Mouse (Mus musculus) liver, embryonic 15.5 days (tissue): ENCODE results near the gene Sez6. TPM values are rescaled to one million over a fixed set of nuclear protein-coding genes. Genes with fewer than 3 reads are reported as not detected.

Experiments used
- ATAC-seq: fragments of 200-750 bp; cut with Nextera tagmentation; 2 replicates; pipeline ENCODE4 v1.8.0; 2017; ENCODE audit warnings: moderate number of reproducible peaks, mild to moderate bottlenecking, moderate library complexity; ENCODE audit not compliant: insufficient read depth
- H3K27ac ChIP-seq: fragments of 300-500 bp; sonication (generic); replicated peaks from 2 replicates; pipeline ENCODE4 v1.5.1; 2015; ENCODE audit warnings: mild to moderate bottlenecking, inconsistent platforms
- H3K27me3 ChIP-seq: fragments of 300-500 bp; sonication (generic); 2 replicates; pipeline ENCODE4 v1.6.1; 2015; ENCODE audit warnings: mild to moderate bottlenecking, inconsistent platforms
- H3K36me3 ChIP-seq: fragments of 300-500 bp; sonication (generic); replicated peaks from 2 replicates; pipeline ENCODE4 v1.6.1; 2015; ENCODE audit warnings: moderate library complexity, mild to moderate bottlenecking, inconsistent platforms
- H3K4me1 ChIP-seq: fragments of 300-500 bp; sonication (generic); replicated peaks from 2 replicates; pipeline ENCODE4 v1.6.1; 2015; ENCODE audit warnings: inconsistent platforms
- H3K4me2 ChIP-seq: fragments of 300-500 bp; sonication (generic); 2 replicates; pipeline ENCODE4 v1.6.1; 2015; ENCODE audit warnings: moderate library complexity, mild to moderate bottlenecking, inconsistent platforms
- H3K4me3 ChIP-seq: fragments of 300-500 bp; sonication (generic); replicated peaks from 2 replicates; pipeline ENCODE4 v1.5.1; 2015; ENCODE audit warnings: mild to moderate bottlenecking, inconsistent platforms
- H3K9ac ChIP-seq: fragments of 300-500 bp; sonication (generic); 2 replicates; pipeline ENCODE4 v1.6.1; 2015; ENCODE audit warnings: moderate library complexity, mild to moderate bottlenecking, inconsistent platforms
- H3K9me3 ChIP-seq: fragments of 300-500 bp; sonication (generic); replicated peaks from 2 replicates; pipeline ENCODE4 v1.6.1; 2016; ENCODE audit warnings: inconsistent platforms
- WGBS: fragments of 180-500 bp; shearing (Covaris S2); methylation state at CpG from one replicate; pipeline ENCODE4 v1.1.7; 2015; ENCODE audit warnings: mixed read lengths; ENCODE audit not compliant: insufficient replicate concordance; 5-methylcytosine and 5-hydroxymethylcytosine counted together
- polyA plus RNA-seq: library from polyadenylated mRNA; unstranded; fragments of >200 nt; fragmentation: Nextera tagmentation; extraction: Ambion mirVana; gene quantifications from 2 replicates; pipeline ENCODE4 v1.2.1, GENCODE M21; 2015

Gene Sez6
- polyA plus RNA-seq, 1 experiment from 2014 or later, result 0.16 TPM

DNA sequence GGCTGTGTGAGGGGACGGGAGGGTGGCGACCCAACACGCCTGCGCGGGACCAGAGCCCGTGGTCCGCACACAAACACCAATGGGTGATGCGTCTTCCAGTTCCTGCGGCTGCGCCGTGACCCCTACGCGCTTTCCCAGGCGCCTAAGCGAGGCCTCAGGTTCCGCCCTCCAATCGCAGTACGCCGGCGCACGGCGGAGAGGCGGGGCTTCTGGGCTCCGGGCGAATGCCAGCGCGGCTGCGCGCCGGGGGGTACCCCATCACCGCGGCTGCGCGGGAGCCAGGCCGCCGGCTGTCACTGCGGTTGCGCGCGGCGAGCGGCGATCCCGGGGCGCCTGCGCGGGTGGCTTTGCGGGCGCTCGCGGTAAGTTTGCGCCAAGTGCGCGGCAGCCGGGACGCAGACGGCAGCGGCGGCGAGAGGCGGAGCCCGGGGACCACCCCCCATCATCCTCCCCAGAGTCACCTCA, 51.9 kb downstream of the Sez6 start, which contains the start of gene Phf12:
Phf12 (plus strand) TSS at position 314 of the 465 bp plus-strand sequence.
- peaks cover 15% of the 10 kb centered on the region for H3K27me3 ChIP-seq
- H3K4me3 ChIP-seq, result peak within 1 kb of the TSS; percentile 100
- peak within 1 kb of the TSS; percentile 90 for H3K4me2 ChIP-seq
- no peaks in the 10 kb centered on the region for H3K9me3 ChIP-seq
- peaks cover 21% of the 10 kb centered on the region for H3K36me3 ChIP-seq
- peak; percentile 87 for ATAC-seq
- WGBS, result under 1% methylated on average over 62 of the region's 62 CpGs
- H3K4me1 ChIP-seq, result peaks cover 41% of the 10 kb centered on the region
- peak within 1 kb of the TSS; percentile 100 for H3K9ac ChIP-seq
- peak within 1 kb of the TSS; percentile 98 for H3K27ac ChIP-seq

DNA sequence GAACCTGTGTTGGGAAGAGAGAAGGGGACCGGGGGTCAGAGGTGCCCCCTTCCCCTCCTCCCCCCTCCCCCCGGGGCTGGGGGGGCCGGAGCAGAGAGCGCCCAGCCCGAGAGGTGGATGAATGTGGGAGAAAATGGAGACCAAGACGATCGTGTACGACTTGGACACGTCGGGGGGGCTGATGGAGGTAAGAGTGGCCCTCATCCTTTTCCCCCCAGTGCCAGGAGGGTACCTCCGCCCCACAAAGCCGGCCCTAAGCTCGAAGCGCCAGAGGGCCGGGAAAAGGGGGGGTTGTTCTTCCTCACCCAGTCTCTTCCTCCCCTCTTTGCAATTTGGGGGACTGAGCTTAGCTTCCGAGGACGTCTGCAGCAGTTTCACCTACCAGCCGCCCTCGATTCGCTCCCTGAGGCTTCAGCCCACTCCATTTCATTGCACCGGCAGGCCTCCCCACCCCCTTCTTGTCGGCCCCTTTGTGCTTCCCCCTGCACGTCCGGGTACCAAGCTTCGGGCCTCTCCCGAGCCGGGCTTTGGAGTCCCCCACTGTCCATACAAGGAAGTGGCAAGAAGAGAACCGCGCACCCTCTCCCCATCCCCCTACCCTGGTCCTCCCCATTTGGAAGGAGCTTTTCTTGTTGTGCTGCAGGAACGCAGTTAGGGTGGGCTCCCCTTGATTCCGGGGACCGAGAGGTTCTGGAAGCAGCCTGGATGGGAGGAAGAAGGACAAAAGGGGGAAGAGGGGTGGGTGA, 52.8 kb downstream of the Sez6 start:
- H3K27me3 ChIP-seq, result peaks cover 6% of the 10 kb centered on the region; the same call in 1 of the 2 replicates
- H3K9me3 ChIP-seq, result no peaks in the 10 kb centered on the region
- peak overlapping the region; percentile 90 for H3K4me2 ChIP-seq
- H3K4me3 ChIP-seq, result peak overlapping the region; percentile 100
- peaks cover 29% of the 10 kb centered on the region for H3K36me3 ChIP-seq
- H3K9ac ChIP-seq, result peak overlapping the region; percentile 100
- H3K27ac ChIP-seq, result peak overlapping the region; percentile 98
- H3K4me1 ChIP-seq, result peaks cover 41% of the 10 kb centered on the region
- 1% methylated on average over 28 of the region's 32 CpGs for WGBS
- no peak for ATAC-seq

DNA sequence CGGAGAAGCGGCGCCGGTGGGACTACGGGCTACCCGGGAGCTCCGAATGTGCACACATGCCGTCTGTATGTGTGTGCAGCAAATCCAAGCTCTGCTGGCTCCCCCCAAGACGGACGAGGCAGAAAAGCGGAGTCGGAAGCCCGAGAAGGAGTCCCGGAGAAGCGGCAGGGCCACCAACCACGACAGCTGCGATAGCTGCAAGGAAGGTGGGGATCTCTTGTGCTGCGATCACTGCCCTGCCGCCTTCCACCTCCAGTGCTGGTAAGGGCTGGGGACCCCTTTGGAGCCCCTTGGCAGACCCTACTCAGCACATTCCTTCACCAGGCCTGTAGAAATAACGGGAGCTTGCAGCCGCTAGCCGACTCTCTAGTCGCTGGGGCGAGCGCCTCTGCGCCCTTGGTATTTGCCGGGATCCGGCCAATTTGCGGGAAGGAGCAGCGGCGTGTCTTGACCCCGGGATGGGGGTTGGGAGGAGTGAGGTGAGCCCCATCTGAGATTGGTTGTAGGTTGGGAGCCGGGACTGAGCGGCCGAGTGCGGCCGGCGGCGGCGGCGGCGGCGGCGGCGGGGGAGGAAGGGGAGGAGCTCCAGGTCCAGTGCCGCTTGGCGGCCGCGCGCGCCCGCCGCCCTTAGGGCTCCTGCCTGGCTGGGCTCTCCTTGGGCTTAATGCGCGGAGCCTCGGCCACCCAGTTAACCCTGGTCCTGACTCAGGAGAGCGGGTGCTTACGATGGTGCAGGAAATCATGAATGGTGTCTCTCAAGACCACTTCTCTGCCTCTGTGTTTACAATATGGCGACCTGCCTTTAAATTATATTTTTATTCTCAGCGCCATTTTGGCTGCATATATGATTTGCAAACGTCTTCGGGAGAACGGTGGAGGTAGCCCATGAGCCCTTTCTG, 53.6 kb downstream of the Sez6 start:
- under 1% methylated on average over 62 of the region's 63 CpGs for WGBS
- Histone ChIP-seq H3K9me3 (no peaks in the 10 kb centered on the region), H3K4me2 (peak overlapping the region; percentile 90), H3K27me3 (0 out of 2 replicates have a peak, but pooled peaks cover under 1% of the 10 kb centered on the region), H3K4me1 (peaks cover 41% of the 10 kb centered on the region), H3K4me3 (peak overlapping the region; percentile 100), H3K27ac (peak overlapping the region; percentile 98), H3K36me3 (peaks cover 38% of the 10 kb centered on the region), H3K9ac (peak overlapping the region; percentile 100)
- no peak; the same call in 1 of the 2 replicates for ATAC-seq

DNA sequence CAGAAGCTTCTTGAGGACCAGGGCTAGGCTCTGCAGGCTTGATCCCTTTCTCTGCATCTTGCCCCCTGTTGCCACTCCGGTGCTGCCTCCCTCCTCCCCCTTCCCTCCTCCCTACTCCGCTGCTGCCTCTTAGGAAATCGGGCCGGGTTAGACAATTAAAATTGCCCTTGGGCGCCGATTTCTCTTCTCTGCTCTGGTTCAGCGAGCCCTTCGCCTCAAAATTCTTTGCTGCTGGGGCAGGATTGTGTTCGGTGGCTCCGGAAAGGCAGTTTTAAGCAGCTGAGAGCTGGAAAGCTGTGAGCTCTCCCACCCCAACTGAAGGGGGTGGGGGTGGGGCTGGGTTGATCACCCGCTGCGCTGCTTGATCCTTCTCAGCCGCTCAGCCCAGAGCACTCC, 54.2 kb downstream of the Sez6 start:
- 1% methylated on average over 13 of the region's 13 CpGs for WGBS
- no peaks in the 10 kb centered on the region for H3K27me3 ChIP-seq

DNA sequence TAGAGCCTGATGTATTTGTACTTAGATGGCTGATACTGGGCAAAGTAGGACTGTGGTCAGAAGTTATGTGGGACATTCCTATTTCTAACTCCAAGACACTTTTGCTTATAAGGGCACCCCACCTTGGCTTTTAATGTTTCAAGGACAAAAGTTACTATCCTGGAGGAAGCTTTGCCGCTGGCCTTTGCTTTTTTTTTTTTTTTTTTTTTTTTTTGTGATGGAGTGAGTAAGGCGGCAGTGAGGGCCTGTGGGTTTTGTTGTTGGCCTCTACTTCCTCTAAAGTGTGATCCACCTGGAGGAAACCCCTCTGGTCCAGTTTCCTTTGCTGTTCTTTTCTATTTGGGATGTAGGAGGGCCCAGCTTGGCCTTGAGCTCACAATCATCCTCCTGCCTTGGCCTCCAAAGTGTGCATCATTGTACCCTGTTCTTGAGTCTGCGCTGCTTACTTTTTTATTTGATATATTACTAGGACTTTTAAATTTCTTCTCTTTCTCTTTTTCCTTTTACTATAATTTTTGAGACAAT, 55.0 kb downstream of the Sez6 start:
- Histone ChIP-seq H3K9me3 (no peaks in the 10 kb centered on the region), H3K9ac (peak overlapping the region; percentile 100), H3K27ac (0 out of 2 replicates have a peak overlapping the region, but pooled peaks have one; percentile 98), H3K4me3 (peak overlapping the region; percentile 100), H3K4me1 (peaks cover 33% of the 10 kb centered on the region), H3K27me3 (no peaks in the 10 kb centered on the region), H3K36me3 (peaks cover 49% of the 10 kb centered on the region), H3K4me2 (peak overlapping the region; percentile 90)
- 63% methylated on average over 3 of the region's 3 CpGs for WGBS
- no peak for ATAC-seq

More for the DNA sequence above, 54.2 kb downstream of the Sez6 start:
- peak overlapping the region; percentile 90 for H3K4me2 ChIP-seq
- H3K9me3 ChIP-seq, result no peaks in the 10 kb centered on the region
- no peak for ATAC-seq
- peaks cover 42% of the 10 kb centered on the region for H3K36me3 ChIP-seq
- H3K27ac ChIP-seq, result peak overlapping the region; percentile 98
- H3K4me3 ChIP-seq, result peak overlapping the region; percentile 100
- H3K9ac ChIP-seq, result peak overlapping the region; percentile 100
- peaks cover 41% of the 10 kb centered on the region for H3K4me1 ChIP-seq

DNA sequence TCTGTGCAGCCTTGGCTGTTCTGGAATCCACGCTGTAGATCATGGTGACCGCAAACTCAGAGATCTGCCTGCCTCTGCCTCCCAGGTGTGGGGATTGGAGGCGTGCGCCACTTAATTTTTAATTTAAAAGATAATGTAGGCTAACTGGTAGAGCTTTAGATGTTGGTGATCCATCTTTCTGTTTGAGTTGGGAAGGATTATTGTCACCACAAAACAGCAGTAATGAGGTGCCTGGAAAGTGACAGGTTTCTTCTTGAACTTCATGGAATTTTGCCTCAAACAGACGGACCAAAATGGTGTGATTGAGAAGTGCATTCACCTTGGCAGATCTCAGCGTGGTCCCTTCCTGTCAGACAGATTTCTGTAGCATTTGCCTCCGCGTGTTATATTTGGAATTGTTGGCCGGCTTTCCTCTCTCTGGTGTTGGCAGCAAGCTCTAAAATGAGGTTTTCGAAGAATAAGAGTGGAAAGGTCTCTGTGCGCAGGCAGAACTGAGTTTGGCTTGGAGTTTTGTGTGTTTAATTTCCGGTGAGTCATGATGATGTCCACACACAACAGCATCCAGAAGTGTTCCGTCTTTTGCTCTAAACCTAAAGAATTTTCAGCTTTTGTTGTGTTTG, 58.6 kb downstream of the Sez6 start:
- Histone ChIP-seq H3K27me3 (no peaks in the 10 kb centered on the region), H3K4me1 (peaks cover 24% of the 10 kb centered on the region), H3K9me3 (no peaks in the 10 kb centered on the region), H3K27ac (no peak overlapping the region), H3K36me3 (peaks cover 81% of the 10 kb centered on the region), H3K4me2 (no peak overlapping the region), H3K9ac (no peak overlapping the region), H3K4me3 (no peak overlapping the region)
- ATAC-seq, result no peak
- WGBS, result 88% methylated on average over 13 of the region's 13 CpGs

DNA sequence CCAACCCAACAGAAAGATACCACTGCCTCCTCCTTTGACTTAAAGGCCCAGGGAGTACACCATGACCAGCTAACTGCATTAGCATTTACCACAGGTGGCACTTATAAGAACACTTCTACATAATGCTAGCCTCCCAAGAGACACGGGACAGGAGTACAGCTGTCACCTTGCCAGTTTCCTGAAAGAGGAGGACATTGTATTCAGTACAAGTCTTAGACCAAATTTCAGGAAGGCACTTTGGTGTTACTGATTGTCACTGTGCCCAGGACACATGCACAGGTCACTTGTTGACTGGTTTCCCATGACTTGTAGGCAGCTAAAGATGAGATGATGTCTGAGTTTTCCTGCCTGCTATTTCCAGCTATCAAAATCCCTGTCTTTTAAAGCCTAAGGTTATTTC, 65.0 kb downstream of the Sez6 start:
- Histone ChIP-seq H3K27ac (no peak overlapping the region), H3K9ac (no peak overlapping the region), H3K4me3 (no peak overlapping the region), H3K9me3 (no peaks in the 10 kb centered on the region), H3K4me2 (no peak overlapping the region), H3K27me3 (no peaks in the 10 kb centered on the region), H3K36me3 (peaks cover 70% of the 10 kb centered on the region), H3K4me1 (no peaks in the 10 kb centered on the region)
- no peak for ATAC-seq
- 52% methylated on average over 1 of the region's 1 CpGs for WGBS

DNA sequence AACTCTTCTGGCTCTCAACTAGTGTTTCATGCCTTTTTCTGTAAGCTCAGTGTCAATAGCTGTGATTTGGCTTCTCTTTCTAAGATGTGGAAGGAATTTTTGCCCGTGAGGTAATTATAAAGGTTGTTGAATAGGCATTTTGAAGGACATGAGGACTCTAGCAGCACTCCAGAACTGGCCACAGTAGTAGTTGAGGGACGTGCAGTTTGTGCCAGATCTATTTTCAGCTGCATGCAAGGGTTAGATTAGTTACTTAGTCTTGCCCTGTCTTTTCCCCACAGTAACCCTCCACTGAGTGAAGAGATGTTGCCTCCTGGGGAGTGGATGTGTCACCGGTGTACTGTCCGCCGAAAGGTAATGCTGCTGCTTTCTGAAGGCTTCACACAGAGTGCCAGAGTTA, 75.8 kb downstream of the Sez6 start:
- no peaks in the 10 kb centered on the region for H3K9me3 ChIP-seq
- WGBS, result 86% methylated on average over 5 of the region's 5 CpGs
- H3K36me3 ChIP-seq, result peaks cover 74% of the 10 kb centered on the region

DNA sequence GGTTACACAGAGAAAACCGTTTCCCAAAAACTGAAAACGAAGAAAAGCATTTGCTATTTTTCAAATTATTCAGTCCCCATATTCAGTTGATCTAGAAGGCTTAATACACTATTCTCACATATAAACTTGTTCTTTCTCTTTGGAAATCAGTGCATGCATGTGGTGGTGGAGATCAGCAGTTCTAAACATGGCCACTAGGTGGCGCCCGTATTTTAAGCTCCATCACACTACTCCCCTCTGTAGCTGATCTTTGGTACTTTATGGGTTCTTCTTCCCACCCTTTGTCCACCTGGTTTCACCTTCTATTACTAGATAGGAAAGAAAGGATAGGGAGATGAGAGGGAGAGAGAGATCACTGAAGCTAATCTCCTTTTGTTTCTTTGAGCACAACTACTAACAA, 89.1 kb downstream of the Sez6 start:
- Histone ChIP-seq H3K36me3 (peaks cover 96% of the 10 kb centered on the region), H3K4me3 (no peak overlapping the region), H3K27me3 (no peaks in the 10 kb centered on the region), H3K4me2 (no peak overlapping the region), H3K4me1 (peaks cover 3% of the 10 kb centered on the region; the same call in 1 of the 2 replicates), H3K9me3 (no peaks in the 10 kb centered on the region), H3K9ac (no peak overlapping the region), H3K27ac (no peak overlapping the region)
- peak; percentile 44; the same call in 1 of the 2 replicates for ATAC-seq
- 16% methylated on average over 4 of the region's 4 CpGs for WGBS

More for the DNA sequence above, 75.8 kb downstream of the Sez6 start:
- H3K9ac ChIP-seq, result no peak overlapping the region
- no peak overlapping the region for H3K4me2 ChIP-seq
- no peaks in the 10 kb centered on the region for H3K27me3 ChIP-seq
- H3K4me3 ChIP-seq, result no peak overlapping the region
- no peak overlapping the region for H3K27ac ChIP-seq
- H3K4me1 ChIP-seq, result peaks cover 23% of the 10 kb centered on the region; the same call in 1 of the 2 replicates
- ATAC-seq, result no peak

DNA sequence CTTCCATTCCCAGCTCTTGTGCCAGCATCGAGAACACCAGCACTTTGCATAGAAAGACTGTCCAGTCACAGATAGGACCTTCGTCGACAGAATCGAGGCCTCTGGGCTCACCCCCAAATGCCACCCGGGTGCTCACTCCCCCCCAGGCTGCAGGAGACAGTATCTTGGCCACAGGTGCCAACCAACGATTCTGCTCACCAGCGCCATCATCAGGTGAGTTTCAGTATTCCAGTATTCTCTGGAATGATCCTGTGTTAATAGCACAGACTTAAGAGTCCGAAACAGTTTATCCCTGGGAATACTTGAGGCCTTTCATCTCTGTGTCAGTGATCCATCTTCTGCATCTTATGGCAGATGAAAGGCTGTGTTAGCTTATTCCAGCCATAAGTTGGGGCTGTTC, 93.0 kb downstream of the Sez6 start:
- H3K36me3 ChIP-seq, result peaks cover 95% of the 10 kb centered on the region

More for the DNA sequence above, 93.0 kb downstream of the Sez6 start:
- Histone ChIP-seq H3K4me3 (no peak overlapping the region), H3K4me2 (no peak overlapping the region), H3K9me3 (no peaks in the 10 kb centered on the region), H3K9ac (no peak overlapping the region), H3K4me1 (peaks cover 3% of the 10 kb centered on the region; the same call in 1 of the 2 replicates), H3K27me3 (no peaks in the 10 kb centered on the region), H3K27ac (no peak overlapping the region)
- no peak for ATAC-seq
- WGBS, result 74% methylated on average over 8 of the region's 8 CpGs
